Mouse (Mus musculus) thymus, adult 2 months (tissue): ENCODE measurements around the gene Sgcd. TPM values are rescaled to one million over a fixed set of nuclear protein-coding genes. Genes with fewer than 3 reads are reported as not detected.

ENCODE experiments used
- DNase-seq: peaks from one replicate; pipeline ENCODE4 v3.0.0; 2021
- H3K27ac ChIP-seq: fragments of 200-500 bp; 2 replicates; pipeline ENCODE4 v1.5.1; 2012; ENCODE audit warnings: low read length, control low read depth; ENCODE audit not compliant: control insufficient read depth, insufficient read depth
- H3K27me3 ChIP-seq: fragments of 200-500 bp; 2 replicates; pipeline ENCODE4 v1.6.1; 2012; ENCODE audit warnings: mild to moderate bottlenecking, low read length, moderate library complexity, mixed read lengths; ENCODE audit not compliant: control insufficient read depth, insufficient read depth
- H3K36me3 ChIP-seq: fragments of 200-500 bp; 2 replicates; pipeline ENCODE4 v1.6.1; 2012; ENCODE audit warnings: mild to moderate bottlenecking, low read length, moderate library complexity; ENCODE audit not compliant: control insufficient read depth, insufficient read depth
- H3K4me1 ChIP-seq: fragments of 200-500 bp; replicated peaks from 2 replicates; pipeline ENCODE4 v1.6.1; 2012; ENCODE audit warnings: low read length; ENCODE audit not compliant: control insufficient read depth, insufficient read depth
- H3K4me3 ChIP-seq: fragments of 200-500 bp; 2 replicates; pipeline ENCODE4 v1.5.1; 2012; ENCODE audit warnings: mild to moderate bottlenecking, low read length, control low read depth, moderate library complexity; ENCODE audit not compliant: control insufficient read depth, insufficient read depth
- CTCF ChIP-seq: fragments of 200-500 bp; IDR thresholded peaks from 2 replicates; pipeline ENCODE4 v1.5.1; 2012; ENCODE audit warnings: mild to moderate bottlenecking, control low read depth, low read length, moderate library complexity, borderline replicate concordance; ENCODE audit not compliant: control insufficient read depth, poor library complexity, insufficient read depth; ENCODE audit errors: extremely low read depth
- POLR2A ChIP-seq: fragments of 200-500 bp; IDR thresholded peaks from 2 replicates; pipeline ENCODE4 v1.6.1; 2012; ENCODE audit warnings: mild to moderate bottlenecking, low read length, control low read depth, moderate library complexity; ENCODE audit not compliant: control insufficient read depth, poor library complexity, insufficient read depth; ENCODE audit errors: extremely low read depth
- WGBS: fragments of 180-500 bp; shearing (Covaris S2); methylation state at CpG from one replicate; pipeline ENCODE4 v1.1.7; 2018; 5-methylcytosine and 5-hydroxymethylcytosine counted together
- polyA plus RNA-seq: library from polyadenylated mRNA; depleted of rRNA; stranded (reverse); fragments of >200 nt; gene quantifications from 2 replicates; pipeline ENCODE4 v1.2.3, GENCODE M21; 2012

The Sgcd gene
- polyA plus RNA-seq, 1 experiment = 0.34 TPM

DNA sequence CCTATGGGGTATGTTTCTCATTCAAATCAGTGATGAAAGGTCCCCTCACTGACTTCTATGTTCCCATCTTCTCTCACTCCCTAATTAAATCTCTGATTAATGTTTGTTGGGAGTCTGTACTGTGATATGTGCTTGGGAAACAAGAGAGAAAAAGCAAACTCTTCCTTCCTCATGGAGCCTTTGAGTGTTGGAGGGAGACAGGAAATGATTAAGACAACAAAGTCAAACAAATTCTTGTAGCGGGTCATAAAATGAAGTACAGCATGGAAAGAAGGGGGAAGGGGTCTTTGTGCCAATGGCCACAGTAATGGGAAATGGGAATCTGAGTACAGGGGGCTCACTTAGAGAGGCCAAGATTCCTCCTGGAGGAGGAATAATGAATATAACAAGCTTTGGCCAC is 1063.8 kb downstream of the Sgcd start:
- Histone ChIP-seq H3K27me3 (no peaks in the 10 kb centered on the region), H3K27ac (no peak overlapping the region), H3K36me3 (no peaks in the 10 kb centered on the region), H3K4me3 (no peak overlapping the region), H3K4me1 (no peaks in the 10 kb centered on the region)
- DNase-seq = no peak
- TF ChIP-seq POLR2A = no peak
- no peak for TF ChIP-seq CTCF
- WGBS = 96% methylated on average over 1 of the region's 1 CpGs

DNA sequence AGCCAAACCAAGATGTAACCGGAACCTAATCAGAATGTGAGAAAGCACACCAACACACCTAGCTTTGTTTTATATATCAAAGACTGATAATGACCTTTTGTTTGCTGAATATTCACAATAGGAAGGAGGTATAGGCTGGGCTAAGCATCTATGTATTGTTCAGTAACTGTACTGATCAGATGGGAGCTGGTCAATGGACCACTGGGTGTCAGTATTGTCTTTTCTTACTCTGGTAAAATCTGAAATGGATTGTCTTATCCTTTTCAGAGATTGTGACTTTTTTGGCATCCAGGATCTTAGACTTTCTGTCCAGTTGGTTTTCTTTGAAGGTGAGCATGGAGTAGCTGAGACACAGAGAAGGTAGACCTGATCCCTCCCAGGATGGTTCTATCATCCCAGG is 1068.5 kb downstream of the Sgcd start:
- Histone ChIP-seq H3K36me3 (no peaks in the 10 kb centered on the region), H3K4me1 (no peaks in the 10 kb centered on the region), H3K4me3 (no peak overlapping the region), H3K27ac (no peak overlapping the region), H3K27me3 (no peaks in the 10 kb centered on the region)
- TF ChIP-seq POLR2A = no peak
- no peak for DNase-seq
- WGBS = 96% methylated on average over 1 of the region's 1 CpGs

DNA sequence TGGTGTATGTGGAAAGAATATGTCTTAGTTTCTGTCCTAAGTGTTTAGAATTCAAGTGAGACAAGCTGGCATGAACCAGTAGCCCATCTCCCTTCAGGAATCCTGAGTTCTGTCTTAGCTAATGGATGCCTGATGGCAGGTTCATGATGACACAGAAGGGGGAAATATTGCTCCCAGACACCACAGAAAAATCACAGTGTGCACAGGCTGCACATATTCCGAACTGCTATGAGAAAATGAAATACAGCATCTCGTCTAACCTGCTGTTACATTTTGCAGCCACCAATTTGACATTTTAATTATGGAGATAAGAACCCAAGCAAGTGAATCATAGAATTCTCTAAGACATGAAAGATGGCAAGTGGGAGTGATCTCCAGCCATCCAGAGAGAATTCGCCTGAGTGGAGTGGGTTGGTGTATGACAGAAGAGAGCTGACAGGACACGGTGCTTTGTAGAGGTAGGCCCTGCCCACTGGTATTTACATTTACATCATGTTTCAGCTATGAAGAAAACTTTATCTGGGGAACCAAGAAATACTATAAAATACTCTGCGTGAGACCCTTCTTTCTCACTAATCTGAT is 1076.0 kb downstream of the Sgcd start:
- TF ChIP-seq CTCF (no peak), POLR2A (no peak)
- 93% methylated on average over 5 of the region's 5 CpGs for WGBS
- Histone ChIP-seq H3K36me3 (no peaks in the 10 kb centered on the region), H3K27me3 (no peaks in the 10 kb centered on the region), H3K27ac (no peak overlapping the region), H3K4me1 (no peaks in the 10 kb centered on the region), H3K4me3 (no peak overlapping the region)
- DNase-seq = no peak

DNA sequence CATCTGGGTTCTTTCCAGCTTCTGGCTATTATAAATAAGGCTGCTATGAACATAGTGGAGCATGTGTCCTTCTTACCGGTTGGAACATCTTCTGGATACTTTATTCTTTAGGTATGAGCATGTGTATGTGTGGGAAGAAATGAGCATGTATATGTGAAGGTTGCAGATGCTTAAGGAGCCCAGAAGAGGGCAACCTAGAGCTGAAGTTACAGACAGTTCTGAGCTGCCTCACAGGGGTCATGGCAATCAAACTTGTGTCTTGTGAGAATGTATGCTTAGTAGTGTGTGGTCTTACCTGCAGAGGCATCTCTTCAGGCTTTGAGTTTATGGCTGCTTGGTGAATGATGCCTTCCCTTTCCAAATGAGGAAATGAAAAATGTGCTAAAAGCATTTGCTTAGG is 1084.5 kb downstream of the Sgcd start:
- no peaks in the 10 kb centered on the region for H3K36me3 ChIP-seq
- TF ChIP-seq POLR2A (no peak), CTCF (no peak)
- 76% methylated on average over 1 of the region's 1 CpGs for WGBS

DNA sequence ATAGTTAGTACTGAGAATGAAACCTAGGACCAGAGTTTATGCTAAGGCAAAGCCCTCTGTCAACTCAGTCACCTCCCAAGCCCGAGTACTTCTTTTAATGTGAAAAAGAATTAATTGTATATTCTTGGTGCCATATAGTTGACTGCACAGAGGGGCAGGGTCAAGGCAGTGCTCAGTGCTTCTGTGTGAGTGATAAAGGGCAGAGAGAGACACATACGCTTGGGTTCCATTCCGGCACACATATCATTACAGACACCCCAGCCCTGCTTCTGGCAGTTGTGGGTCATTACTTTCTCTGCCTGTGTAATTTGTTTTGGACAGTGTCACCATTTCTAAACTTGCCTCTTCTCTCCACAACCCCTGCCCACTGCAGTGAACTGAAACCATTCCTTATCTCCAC is 1099.7 kb downstream of the Sgcd start:
- Histone ChIP-seq H3K4me3 (no peak overlapping the region), H3K36me3 (no peaks in the 10 kb centered on the region), H3K27me3 (no peaks in the 10 kb centered on the region), H3K4me1 (no peaks in the 10 kb centered on the region), H3K27ac (no peak overlapping the region)
- no peak for DNase-seq
- WGBS = 94% methylated on average over 3 of the region's 3 CpGs
- TF ChIP-seq POLR2A (no peak), CTCF (no peak)

More for the DNA sequence above, 1084.5 kb downstream of the Sgcd start:
- Histone ChIP-seq H3K4me3 (no peak overlapping the region), H3K27me3 (no peaks in the 10 kb centered on the region), H3K27ac (no peak overlapping the region), H3K4me1 (no peaks in the 10 kb centered on the region)
- no peak for DNase-seq

DNA sequence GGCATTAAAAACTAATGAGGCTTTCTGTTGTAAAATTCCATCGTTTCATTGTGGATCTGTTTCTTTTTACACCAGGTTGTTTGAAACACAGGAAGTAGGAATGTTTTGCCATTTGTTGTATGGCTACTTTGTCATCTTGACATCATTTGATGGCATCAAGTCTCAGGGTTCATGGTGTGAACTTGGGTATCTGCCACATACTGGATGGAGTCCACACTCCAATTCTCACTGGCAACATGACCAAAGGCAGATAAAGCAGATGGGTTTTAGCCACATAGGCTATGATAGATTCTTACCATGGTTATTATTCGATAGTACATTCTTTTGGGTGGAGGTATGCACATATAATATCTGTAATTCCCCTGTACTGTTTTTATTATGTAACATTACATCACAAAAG is 1106.3 kb downstream of the Sgcd start:
- DNase-seq = no peak
- no peaks in the 10 kb centered on the region for H3K27me3 ChIP-seq
- TF ChIP-seq CTCF (no peak), POLR2A (no peak)
- H3K4me3 ChIP-seq = no peak overlapping the region
- H3K36me3 ChIP-seq = no peaks in the 10 kb centered on the region
- no peaks in the 10 kb centered on the region for H3K4me1 ChIP-seq
- WGBS = 81% methylated on average over 2 of the region's 2 CpGs
- H3K27ac ChIP-seq = no peak overlapping the region

DNA sequence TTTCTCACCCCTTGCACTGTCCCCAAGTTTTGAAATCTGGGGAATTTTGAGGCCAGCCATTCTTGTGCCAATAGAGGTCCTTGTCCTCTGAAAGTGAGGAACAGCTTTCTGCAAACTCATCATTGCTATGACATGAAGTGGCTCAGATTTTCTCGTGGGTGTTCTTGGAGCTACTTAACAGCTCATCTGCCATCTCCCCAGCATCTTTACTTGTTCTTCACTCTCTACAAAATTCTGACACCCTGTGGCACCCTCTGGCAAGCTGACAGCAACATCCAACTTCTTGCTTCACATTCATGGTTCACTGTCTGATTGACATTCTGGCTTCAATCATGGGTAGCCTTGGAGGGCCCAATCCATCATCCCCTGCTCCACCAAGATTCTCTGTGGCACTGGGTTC is 1113.0 kb downstream of the Sgcd start:
- no peak for DNase-seq
- no peaks in the 10 kb centered on the region for H3K27me3 ChIP-seq
- 65% methylated on average over 1 of the region's 1 CpGs for WGBS
- no peaks in the 10 kb centered on the region for H3K36me3 ChIP-seq
- no peaks in the 10 kb centered on the region for H3K4me1 ChIP-seq
- TF ChIP-seq POLR2A (no peak), CTCF (no peak)
- H3K4me3 ChIP-seq = no peak overlapping the region
- H3K27ac ChIP-seq = no peak overlapping the region
